Mouse (Mus musculus) forebrain, embryonic 12.5 days (tissue): ENCODE data around the gene Fhad1. TPM values are rescaled to one million over a fixed set of nuclear protein-coding genes. Genes with fewer than 3 reads are reported as not detected.

Source experiments
- ATAC-seq: fragments of 200-750 bp; cut with Nextera tagmentation; 2 replicates; pipeline ENCODE4 v1.8.0; 2017; ENCODE audit warnings: moderate TSS enrichment; ENCODE audit not compliant: low FRiP score
- H3K27ac ChIP-seq: fragments of 300-500 bp; sonication (generic); 2 replicates; pipeline ENCODE4 v1.5.1; 2016; ENCODE audit warnings: mild to moderate bottlenecking
- H3K27me3 ChIP-seq: fragments of 300-500 bp; sonication (generic); 2 replicates; pipeline ENCODE4 v1.6.1; 2016; ENCODE audit warnings: mild to moderate bottlenecking
- H3K36me3 ChIP-seq: fragments of 300-500 bp; sonication (generic); replicated peaks from 2 replicates; pipeline ENCODE4 v1.6.1; 2016; ENCODE audit warnings: mild to moderate bottlenecking
- H3K4me1 ChIP-seq: fragments of 300-500 bp; sonication (generic); 2 replicates; pipeline ENCODE4 v1.6.1; 2016
- H3K4me2 ChIP-seq: fragments of 300-500 bp; sonication (generic); 2 replicates; pipeline ENCODE4 v1.6.1; 2016; ENCODE audit warnings: mild to moderate bottlenecking, moderate library complexity
- H3K4me3 ChIP-seq: fragments of 300-500 bp; sonication (generic); replicated peaks from 2 replicates; pipeline ENCODE4 v1.5.1; 2016; ENCODE audit warnings: mild to moderate bottlenecking
- H3K9ac ChIP-seq: fragments of 300-500 bp; sonication (generic); 2 replicates; pipeline ENCODE4 v1.6.1; 2016; ENCODE audit warnings: mild to moderate bottlenecking
- H3K9me3 ChIP-seq: fragments of 300-500 bp; sonication (generic); 2 replicates; pipeline ENCODE4 v1.6.1; 2016
- WGBS: fragments of 180-500 bp; shearing (Covaris S2); methylation state at CpG from one replicate; pipeline ENCODE4 v1.1.7; 2016; 5-methylcytosine and 5-hydroxymethylcytosine counted together
- polyA plus RNA-seq: library from polyadenylated mRNA; unstranded; fragments of >200 nt; fragmentation: Nextera tagmentation; extraction: Ambion mirVana; gene quantifications from 2 replicates; pipeline ENCODE4 v1.2.1, GENCODE M21; 2016

Fhad1 gene
- polyA plus RNA-seq, 1 experiment from 2014 or later: 1.6 TPM

GRCm38 (mm10) chr4:141942403-141942802 is 72.5 kb downstream of the Fhad1 start:
- Histone ChIP-seq H3K4me2 (no peak overlapping the region), H3K4me1 (peaks cover 4% of the 10 kb centered on the region; the same call in 1 of the 2 replicates), H3K27ac (no peak overlapping the region), H3K27me3 (no peaks in the 10 kb centered on the region), H3K9ac (no peak overlapping the region), H3K36me3 (no peaks in the 10 kb centered on the region), H3K4me3 (no peak overlapping the region), H3K9me3 (no peaks in the 10 kb centered on the region)
- no peak for ATAC-seq
- 82% methylated on average over 11 of the region's 11 CpGs for WGBS

GRCm38 (mm10) chr4:141941289-141941688 is 73.6 kb downstream of the Fhad1 start:
- Histone ChIP-seq H3K4me3 (no peak overlapping the region), H3K27me3 (no peaks in the 10 kb centered on the region), H3K27ac (no peak overlapping the region), H3K4me2 (no peak overlapping the region), H3K4me1 (peaks cover 4% of the 10 kb centered on the region; the same call in 1 of the 2 replicates), H3K36me3 (no peaks in the 10 kb centered on the region), H3K9me3 (no peaks in the 10 kb centered on the region), H3K9ac (no peak overlapping the region)
- no peak for ATAC-seq
- WGBS: 87% methylated on average over 8 of the region's 8 CpGs

- Histone ChIP-seq H3K4me3 (no peak overlapping the region), H3K36me3 (no peaks in the 10 kb centered on the region), H3K9me3 (no peaks in the 10 kb centered on the region), H3K9ac (no peak overlapping the region), H3K27ac (no peak overlapping the region), H3K27me3 (no peaks in the 10 kb centered on the region), H3K4me1 (peaks cover 4% of the 10 kb centered on the region; the same call in 1 of the 2 replicates), H3K4me2 (no peak overlapping the region)
- no peak for ATAC-seq
- 74% methylated on average over 4 of the region's 4 CpGs for WGBS
Observed at GRCm38 (mm10) chr4:141938535-141938934, 76.3 kb downstream of the Fhad1 start.

GRCm38 (mm10) chr4:141932785-141933574 is 81.9 kb downstream of the Fhad1 start:
- Histone ChIP-seq H3K36me3 (no peaks in the 10 kb centered on the region), H3K4me1 (peaks cover 26% of the 10 kb centered on the region), H3K9ac (peak overlapping the region; percentile 0; the same call in 1 of the 2 replicates), H3K9me3 (no peaks in the 10 kb centered on the region), H3K27me3 (no peaks in the 10 kb centered on the region), H3K27ac (0 out of 2 replicates have a peak overlapping the region, but pooled peaks have one; percentile 42), H3K4me2 (no peak overlapping the region), H3K4me3 (no peak overlapping the region)
- peak; percentile 68 for ATAC-seq
- WGBS: 55% methylated on average over 14 of the region's 14 CpGs

GRCm38 (mm10) chr4:141931526-141931925 is 83.4 kb downstream of the Fhad1 start:
- Histone ChIP-seq H3K9me3 (no peaks in the 10 kb centered on the region), H3K27ac (no peak overlapping the region), H3K27me3 (no peaks in the 10 kb centered on the region), H3K9ac (no peak overlapping the region), H3K4me1 (peaks cover 26% of the 10 kb centered on the region), H3K4me2 (no peak overlapping the region), H3K4me3 (no peak overlapping the region), H3K36me3 (no peaks in the 10 kb centered on the region)
- ATAC-seq: no peak
- WGBS: 84% methylated on average over 5 of the region's 5 CpGs

- Histone ChIP-seq H3K36me3 (no peaks in the 10 kb centered on the region), H3K9ac (no peak overlapping the region), H3K4me1 (peaks cover 26% of the 10 kb centered on the region), H3K4me2 (no peak overlapping the region), H3K4me3 (no peak overlapping the region), H3K27me3 (no peaks in the 10 kb centered on the region), H3K27ac (no peak overlapping the region), H3K9me3 (no peaks in the 10 kb centered on the region)
- ATAC-seq: no peak
- 74% methylated on average over 11 of the region's 11 CpGs for WGBS
Observed at GRCm38 (mm10) chr4:141930001-141930400, 84.9 kb downstream of the Fhad1 start.

GRCm38 (mm10) chr4:141928881-141929281 is 86.0 kb downstream of the Fhad1 start:
- Histone ChIP-seq H3K9me3 (no peaks in the 10 kb centered on the region), H3K4me1 (peaks cover 26% of the 10 kb centered on the region), H3K9ac (no peak overlapping the region), H3K27ac (no peak overlapping the region), H3K36me3 (no peaks in the 10 kb centered on the region), H3K4me3 (no peak overlapping the region), H3K4me2 (no peak overlapping the region), H3K27me3 (no peaks in the 10 kb centered on the region)
- 66% methylated on average over 7 of the region's 7 CpGs for WGBS
- ATAC-seq: no peak

GRCm38 (mm10) chr4:141925781-141926345 is 89.0 kb downstream of the Fhad1 start:
- no peak overlapping the region for H3K4me2 ChIP-seq
- no peak overlapping the region for H3K27ac ChIP-seq
- 92% methylated on average over 5 of the region's 5 CpGs for WGBS
- no peak overlapping the region for H3K9ac ChIP-seq
- no peaks in the 10 kb centered on the region for H3K27me3 ChIP-seq
- peaks cover 14% of the 10 kb centered on the region for H3K4me1 ChIP-seq
- ATAC-seq: no peak
- no peaks in the 10 kb centered on the region for H3K9me3 ChIP-seq
- no peaks in the 10 kb centered on the region for H3K36me3 ChIP-seq
- H3K4me3 ChIP-seq: no peak overlapping the region

- Histone ChIP-seq H3K27me3 (no peaks in the 10 kb centered on the region), H3K4me1 (peaks cover 5% of the 10 kb centered on the region), H3K9me3 (no peaks in the 10 kb centered on the region), H3K9ac (no peak overlapping the region), H3K27ac (no peak overlapping the region), H3K4me2 (no peak overlapping the region), H3K4me3 (no peak overlapping the region), H3K36me3 (no peaks in the 10 kb centered on the region)
- WGBS: 88% methylated on average over 11 of the region's 11 CpGs
- ATAC-seq: no peak
Observed at GRCm38 (mm10) chr4:141923961-141924360, 90.9 kb downstream of the Fhad1 start.

- no peaks in the 10 kb centered on the region for H3K27me3 ChIP-seq
- H3K4me1 ChIP-seq: no peaks in the 10 kb centered on the region
- no peak overlapping the region for H3K9ac ChIP-seq
- WGBS: 85% methylated on average over 10 of the region's 10 CpGs
- H3K9me3 ChIP-seq: no peaks in the 10 kb centered on the region
- ATAC-seq: no peak
- H3K27ac ChIP-seq: no peak overlapping the region
- H3K4me3 ChIP-seq: no peak overlapping the region
- H3K4me2 ChIP-seq: no peak overlapping the region
- H3K36me3 ChIP-seq: no peaks in the 10 kb centered on the region
Observed at GRCm38 (mm10) chr4:141920391-141920790, 94.5 kb downstream of the Fhad1 start.

- H3K4me3 ChIP-seq: no peak overlapping the region
- H3K27ac ChIP-seq: no peak overlapping the region
- H3K36me3 ChIP-seq: no peaks in the 10 kb centered on the region
- H3K4me1 ChIP-seq: peaks cover 5% of the 10 kb centered on the region; the same call in 1 of the 2 replicates
- no peak overlapping the region for H3K4me2 ChIP-seq
- no peaks in the 10 kb centered on the region for H3K9me3 ChIP-seq
- no peak for ATAC-seq
- H3K27me3 ChIP-seq: no peaks in the 10 kb centered on the region
- no peak overlapping the region for H3K9ac ChIP-seq
- 74% methylated on average over 7 of the region's 7 CpGs for WGBS
Observed at GRCm38 (mm10) chr4:141917735-141918419, 97.0 kb downstream of the Fhad1 start.

- no peaks in the 10 kb centered on the region for H3K36me3 ChIP-seq
- ATAC-seq: no peak
- no peak overlapping the region for H3K4me3 ChIP-seq
- 56% methylated on average over 7 of the region's 7 CpGs for WGBS
- H3K9me3 ChIP-seq: no peaks in the 10 kb centered on the region
- no peaks in the 10 kb centered on the region for H3K27me3 ChIP-seq
- H3K27ac ChIP-seq: no peak overlapping the region
- H3K4me1 ChIP-seq: peaks cover 5% of the 10 kb centered on the region; the same call in 1 of the 2 replicates
- no peak overlapping the region for H3K4me2 ChIP-seq
- H3K9ac ChIP-seq: no peak overlapping the region
Observed at GRCm38 (mm10) chr4:141914040-141914439, 100.8 kb downstream of the Fhad1 start.
